Mouse (Mus musculus): Measurements from ENCODE around the gene Wdr74. TPM values are rescaled to one million over a fixed set of nuclear protein-coding genes. Genes with fewer than 3 reads are reported as not detected.
A peak's percentile ranks its signal among the peaks of the same experiment; 100 is the strongest.

The Wdr74 gene
- polyA plus RNA-seq, 1 experiment from 2014 or later = 36.8 TPM

DNA sequence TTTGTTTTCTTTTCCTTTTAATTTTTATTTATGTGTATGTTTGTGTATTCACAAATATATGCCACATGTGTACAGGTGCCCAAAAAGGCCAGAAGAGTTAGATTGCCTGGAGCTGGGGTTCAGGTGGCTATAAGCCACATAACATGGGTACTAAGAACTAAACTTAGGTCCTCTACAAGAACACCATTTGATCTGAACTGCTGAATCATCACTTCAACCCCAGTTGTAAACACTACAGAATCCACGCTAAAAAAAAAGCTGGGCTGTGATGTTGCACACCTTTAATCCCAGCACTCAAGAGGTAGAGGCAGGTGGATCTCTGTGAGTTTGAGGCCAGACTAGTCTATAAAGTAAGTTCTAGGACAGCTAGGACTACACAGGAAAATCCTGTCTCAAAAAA lies 14.2 kb upstream of the Wdr74 start:
- Histone ChIP-seq H3K4me1 (ENCODE audit: insufficient read depth) (peaks cover 29% of the 10 kb centered on the region), H3K4me2 (ENCODE audit: low read depth, low read length) (peak overlapping the region; percentile 78), H3K4me3 (ENCODE audit: low read depth, low read length) (peak overlapping the region; percentile 74), H3K9me3 (ENCODE audit: low read length) (no peaks in the 10 kb centered on the region), H3K27ac (ENCODE audit: low read depth) (peak overlapping the region; percentile 46), H3K27me3 (ENCODE audit: insufficient read depth, low read length) (no peaks in the 10 kb centered on the region), H3K9ac (replicated peaks) (peak overlapping the region; percentile 41), H3K36me3 (replicated peaks; ENCODE audit: insufficient read depth, low read length) (peaks cover 21% of the 10 kb centered on the region)
- DNase-seq (no peak), ATAC-seq (no peak)
- TF ChIP-seq CTCF (IDR thresholded peaks at IDR 0.05; ENCODE audit: low read depth) = no peak
- no peak for TF ChIP-seq EP300 (IDR thresholded peaks at IDR 0.05; ENCODE audit: low read depth)
- whole genome bisulfite sequencing (ENCODE audit: insufficient replicate concordance) = 28% methylated on average over 1 of the region's 1 CpGs

DNA sequence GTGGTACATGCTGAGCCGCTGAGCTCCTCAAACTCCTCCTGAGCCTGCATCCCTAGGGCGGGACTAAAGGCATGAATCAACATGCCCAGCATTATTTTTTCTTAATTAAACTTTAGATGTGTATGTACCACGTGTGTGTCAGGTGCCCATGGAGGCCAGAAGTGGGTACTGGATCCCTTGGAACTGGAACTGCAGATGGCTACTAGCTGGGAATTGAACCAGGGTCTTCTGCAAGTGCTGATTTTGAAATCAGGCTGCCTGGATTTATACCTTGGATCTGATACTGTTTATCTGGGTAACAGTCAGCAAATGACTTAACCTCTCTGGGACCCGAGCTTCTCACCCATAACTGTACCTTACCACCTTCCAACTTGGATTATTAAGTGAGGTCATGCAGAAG lies 13.6 kb upstream of the Wdr74 start:
- DNase-seq (no peak), ATAC-seq (no peak)
- peaks cover 27% of the 10 kb centered on the region for H3K36me3 ChIP-seq (replicated peaks; ENCODE audit: insufficient read depth, low read length)
- H3K9ac ChIP-seq (replicated peaks) = peak overlapping the region; percentile 68
- 48% methylated on average over 4 of the region's 4 CpGs for WGBS (ENCODE audit: insufficient replicate concordance)
- H3K27ac ChIP-seq (ENCODE audit: low read depth) = peak overlapping the region; percentile 97
- H3K27me3 ChIP-seq (ENCODE audit: insufficient read depth, low read length) = no peaks in the 10 kb centered on the region
- H3K4me2 ChIP-seq (ENCODE audit: low read depth, low read length) = peak overlapping the region; percentile 78
- peak overlapping the region; percentile 74 for H3K4me3 ChIP-seq (ENCODE audit: low read depth, low read length)
- H3K4me1 ChIP-seq (ENCODE audit: insufficient read depth) = peaks cover 25% of the 10 kb centered on the region
- TF ChIP-seq CTCF (IDR thresholded peaks at IDR 0.05; ENCODE audit: low read depth) = no peak
- TF ChIP-seq EP300 (IDR thresholded peaks at IDR 0.05; ENCODE audit: low read depth) = no peak
- no peaks in the 10 kb centered on the region for H3K9me3 ChIP-seq (ENCODE audit: low read length)

DNA sequence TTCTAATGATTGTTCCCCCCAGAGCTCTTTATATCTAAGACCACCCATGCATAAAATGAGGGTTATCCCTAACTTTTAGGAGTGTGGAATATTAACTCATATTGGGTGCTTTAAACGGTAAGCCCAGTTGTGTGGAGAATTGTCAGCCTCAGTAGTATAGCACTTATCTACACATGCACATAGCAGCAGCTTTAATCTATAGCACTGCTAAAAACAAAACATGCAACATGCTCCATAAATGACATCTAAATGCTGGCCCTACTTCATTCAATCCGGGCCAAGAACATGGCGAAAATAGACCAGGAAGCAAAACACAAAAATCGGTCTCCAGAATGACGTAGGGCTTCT lies 13.1 kb upstream of the Wdr74 start:
- Histone ChIP-seq H3K4me1 (ENCODE audit: insufficient read depth) (peaks cover 22% of the 10 kb centered on the region), H3K9ac (replicated peaks) (peak overlapping the region; percentile 68), H3K36me3 (replicated peaks; ENCODE audit: insufficient read depth, low read length) (peaks cover 27% of the 10 kb centered on the region), H3K4me2 (ENCODE audit: low read depth, low read length) (peak overlapping the region; percentile 78), H3K4me3 (ENCODE audit: low read depth, low read length) (peak overlapping the region; percentile 74), H3K9me3 (ENCODE audit: low read length) (no peaks in the 10 kb centered on the region), H3K27me3 (ENCODE audit: insufficient read depth, low read length) (no peaks in the 10 kb centered on the region), H3K27ac (ENCODE audit: low read depth) (peak overlapping the region; percentile 97)
- WGBS (ENCODE audit: insufficient replicate concordance) = 2% methylated on average over 5 of the region's 5 CpGs
- no peak for TF ChIP-seq EP300 (IDR thresholded peaks at IDR 0.05; ENCODE audit: low read depth)
- TF ChIP-seq CTCF (IDR thresholded peaks at IDR 0.05; ENCODE audit: low read depth) = no peak
- DNase-seq (no peak), ATAC-seq (no peak)

DNA sequence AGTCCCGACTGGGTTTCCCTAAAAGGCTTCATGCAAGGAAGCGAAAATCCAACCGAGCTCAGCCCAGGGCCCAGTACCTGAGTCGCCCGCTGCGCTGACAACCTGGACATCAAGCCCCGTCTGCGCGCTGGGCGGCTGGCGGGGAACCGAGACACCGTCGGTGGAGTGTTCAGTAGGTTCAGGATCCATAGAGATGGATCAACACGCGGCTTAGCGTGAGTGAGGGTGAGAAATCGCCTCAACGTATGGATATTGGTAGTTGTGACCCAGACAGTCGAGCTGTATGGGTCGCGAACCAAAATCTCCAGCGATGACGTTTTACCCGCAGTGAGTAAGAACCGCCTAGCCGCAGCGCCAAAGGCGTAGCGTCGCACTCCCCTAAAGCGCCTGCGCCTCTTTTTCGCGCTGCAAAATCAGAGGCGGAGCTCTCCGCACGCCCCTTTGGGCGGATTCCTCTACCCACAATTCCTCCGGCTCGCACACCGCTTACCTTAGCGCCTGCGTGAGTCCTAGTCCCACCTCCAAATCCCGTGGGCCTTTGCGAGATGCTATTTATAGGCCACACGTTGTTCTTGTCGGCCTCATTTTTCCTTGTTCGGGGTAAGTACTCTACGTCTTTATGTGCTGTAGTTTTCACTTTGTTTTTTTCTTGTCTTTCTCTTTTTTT lies 12.6 kb upstream of the Wdr74 start, which contains the start of gene Slc3a2:
Gene Slc3a2 (minus strand): TSS at position 463 of the 667 bp plus-strand sequence.
- peak; percentile 64; the same call in 1 of the 2 replicates for TF ChIP-seq EP300 (IDR thresholded peaks at IDR 0.05; ENCODE audit: low read depth)
- TF ChIP-seq CTCF (IDR thresholded peaks at IDR 0.05; ENCODE audit: low read depth) = no peak
- peak within 1 kb of the TSS; percentile 72 for H3K9ac ChIP-seq (replicated peaks)
- H3K4me2 ChIP-seq (ENCODE audit: low read depth, low read length) = peak within 1 kb of the TSS; percentile 78
- peaks cover 22% of the 10 kb centered on the region for H3K4me1 ChIP-seq (ENCODE audit: insufficient read depth)
- ATAC-seq = peak; percentile 97
- H3K36me3 ChIP-seq (replicated peaks; ENCODE audit: insufficient read depth, low read length) = peaks cover 27% of the 10 kb centered on the region
- H3K4me3 ChIP-seq (ENCODE audit: low read depth, low read length) = peak within 1 kb of the TSS; percentile 74
- WGBS (ENCODE audit: insufficient replicate concordance) = under 1% methylated on average over 50 of the region's 50 CpGs
- H3K9me3 ChIP-seq (ENCODE audit: low read length) = no peaks in the 10 kb centered on the region
- no peaks in the 10 kb centered on the region for H3K27me3 ChIP-seq (ENCODE audit: insufficient read depth, low read length)
- DNase-seq = peak; percentile 96
- H3K27ac ChIP-seq (ENCODE audit: low read depth) = peak within 1 kb of the TSS; percentile 97

DNA sequence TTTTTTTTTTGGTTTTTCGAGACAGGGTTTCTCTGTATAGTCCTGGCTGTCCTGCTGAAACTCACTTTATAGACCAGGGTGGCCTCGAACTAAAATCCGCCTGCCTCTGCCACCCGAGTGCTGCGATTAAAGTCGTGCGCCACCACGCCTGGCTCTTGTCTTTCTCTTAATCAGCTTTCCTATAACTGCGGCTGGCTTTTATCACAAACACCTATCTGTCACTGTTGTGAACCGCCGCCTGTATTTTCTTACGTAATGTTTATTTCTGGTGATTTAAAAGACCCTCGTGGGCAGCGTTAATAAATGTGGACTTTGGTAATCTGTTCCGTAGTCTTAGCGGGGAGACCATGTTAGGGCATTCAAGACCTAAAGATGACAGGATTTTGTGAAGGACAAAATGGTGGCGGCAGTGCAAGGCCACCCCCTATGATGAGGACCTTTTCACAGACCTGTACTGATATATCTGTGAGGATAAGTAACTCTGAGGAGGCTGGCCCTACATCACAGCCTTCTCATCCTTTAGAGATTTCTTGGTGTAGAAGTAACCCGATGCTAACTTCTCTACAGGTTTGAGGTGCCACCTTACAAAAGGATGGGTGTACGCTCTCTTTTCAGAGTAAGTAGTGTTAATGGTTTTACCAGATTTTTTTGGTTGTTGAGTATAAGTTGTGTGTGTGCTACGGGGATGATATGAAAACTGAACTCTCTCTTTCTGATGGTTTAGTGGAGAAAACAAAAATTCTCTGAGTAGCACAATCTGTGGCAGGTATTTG lies 11.9 kb upstream of the Wdr74 start:
- Histone ChIP-seq H3K27me3 (ENCODE audit: insufficient read depth, low read length) (no peaks in the 10 kb centered on the region), H3K4me3 (ENCODE audit: low read depth, low read length) (peak overlapping the region; percentile 74), H3K27ac (ENCODE audit: low read depth) (peak overlapping the region; percentile 84), H3K9ac (replicated peaks) (peak overlapping the region; percentile 72), H3K4me1 (ENCODE audit: insufficient read depth) (peaks cover 22% of the 10 kb centered on the region), H3K4me2 (ENCODE audit: low read depth, low read length) (peak overlapping the region; percentile 75), H3K9me3 (ENCODE audit: low read length) (no peaks in the 10 kb centered on the region), H3K36me3 (replicated peaks; ENCODE audit: insufficient read depth, low read length) (peaks cover 27% of the 10 kb centered on the region)
- ATAC-seq (no peak), DNase-seq (no peak)
- under 1% methylated on average over 20 of the region's 20 CpGs for WGBS (ENCODE audit: insufficient replicate concordance)
- no peak; the same call in none of the 2 replicates for TF ChIP-seq EP300 (IDR thresholded peaks at IDR 0.05; ENCODE audit: low read depth)
- no peak for TF ChIP-seq CTCF (IDR thresholded peaks at IDR 0.05; ENCODE audit: low read depth)

DNA sequence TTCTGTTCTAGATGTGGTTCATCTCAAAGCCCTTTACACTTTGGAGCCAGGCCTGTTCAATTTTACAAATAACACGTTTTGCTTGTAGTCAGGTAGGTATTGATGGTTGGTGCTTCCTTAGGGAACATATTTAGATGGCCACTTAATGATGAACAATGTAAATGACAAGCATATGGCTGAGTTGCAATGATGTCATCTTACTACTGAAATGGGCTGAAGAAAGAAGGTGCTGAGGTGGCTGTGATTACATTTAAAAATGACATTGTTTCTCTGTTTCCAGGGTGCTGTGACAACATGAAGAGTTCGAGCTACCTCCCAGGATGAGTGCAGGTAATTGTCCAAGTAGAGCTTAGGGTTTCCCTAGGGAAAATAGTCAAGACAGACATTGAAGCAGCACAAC lies 11.2 kb upstream of the Wdr74 start:
- Histone ChIP-seq H3K4me1 (ENCODE audit: insufficient read depth) (peaks cover 22% of the 10 kb centered on the region), H3K4me3 (ENCODE audit: low read depth, low read length) (peak overlapping the region; percentile 74), H3K27me3 (ENCODE audit: insufficient read depth, low read length) (no peaks in the 10 kb centered on the region), H3K27ac (ENCODE audit: low read depth) (peak overlapping the region; percentile 84), H3K9me3 (ENCODE audit: low read length) (no peaks in the 10 kb centered on the region), H3K4me2 (ENCODE audit: low read depth, low read length) (peak overlapping the region; percentile 75), H3K9ac (replicated peaks) (peak overlapping the region; percentile 72), H3K36me3 (replicated peaks; ENCODE audit: insufficient read depth, low read length) (peaks cover 27% of the 10 kb centered on the region)
- ATAC-seq (no peak), DNase-seq (no peak)
- 3% methylated on average over 2 of the region's 2 CpGs for WGBS (ENCODE audit: insufficient replicate concordance)
- TF ChIP-seq CTCF (IDR thresholded peaks at IDR 0.05; ENCODE audit: low read depth) (no peak), EP300 (IDR thresholded peaks at IDR 0.05; ENCODE audit: low read depth) (no peak)

All from liver, postnatal 0 days (tissue).